Mouse (Mus musculus) liver, embryonic 13.5 days (tissue): ENCODE data around the gene Lyplal1. TPM values are rescaled to one million over a fixed set of nuclear protein-coding genes. Genes with fewer than 3 reads are reported as not detected.
A peak's percentile ranks its signal among the peaks of the same experiment; 100 is the strongest.

Experiments
- ATAC-seq: fragments of 200-750 bp; cut with Nextera tagmentation; 2 replicates; pipeline ENCODE4 v1.8.0; 2017; ENCODE audit warnings: low read depth, mild to moderate bottlenecking, moderate number of reproducible peaks, moderate library complexity
- DNase-seq: peaks from one replicate; pipeline ENCODE4 v3.0.0; 2022
- H3K27ac ChIP-seq: fragments of 300-500 bp; sonication (generic); 2 replicates; pipeline ENCODE4 v1.5.1; 2015; ENCODE audit warnings: moderate library complexity, mild to moderate bottlenecking, inconsistent platforms
- H3K27me3 ChIP-seq: fragments of 300-500 bp; sonication (generic); 2 replicates; pipeline ENCODE4 v1.6.1; 2015; ENCODE audit warnings: mild to moderate bottlenecking, inconsistent platforms
- H3K36me3 ChIP-seq: fragments of 300-500 bp; sonication (generic); 2 replicates; pipeline ENCODE4 v1.6.1; 2015; ENCODE audit warnings: mild to moderate bottlenecking, inconsistent platforms
- H3K4me1 ChIP-seq: fragments of 300-500 bp; sonication (generic); replicated peaks from 2 replicates; pipeline ENCODE4 v1.6.1; 2015; ENCODE audit warnings: inconsistent platforms
- H3K4me2 ChIP-seq: fragments of 300-500 bp; sonication (generic); 2 replicates; pipeline ENCODE4 v1.6.1; 2015; ENCODE audit warnings: inconsistent platforms, mild to moderate bottlenecking, moderate library complexity
- H3K4me3 ChIP-seq: fragments of 300-500 bp; sonication (generic); replicated peaks from 2 replicates; pipeline ENCODE4 v1.5.1; 2015; ENCODE audit warnings: mild to moderate bottlenecking, inconsistent platforms
- H3K9ac ChIP-seq: fragments of 300-500 bp; sonication (generic); 2 replicates; pipeline ENCODE4 v1.6.1; 2015; ENCODE audit warnings: mild to moderate bottlenecking, inconsistent platforms
- H3K9me3 ChIP-seq: fragments of 300-500 bp; sonication (generic); replicated peaks from 2 replicates; pipeline ENCODE4 v1.6.1; 2016; ENCODE audit warnings: inconsistent platforms
- WGBS: fragments of 180-500 bp; shearing (Covaris S2); methylation state at CpG from one replicate; pipeline ENCODE4 v1.1.7; 2015; ENCODE audit not compliant: insufficient replicate concordance; 5-methylcytosine and 5-hydroxymethylcytosine counted together
- polyA plus RNA-seq: library from polyadenylated mRNA; unstranded; fragments of >200 nt; fragmentation: Nextera tagmentation; extraction: Ambion mirVana; gene quantifications from 2 replicates; pipeline ENCODE4 v1.2.1, GENCODE M21; 2015

Gene Lyplal1
- polyA plus RNA-seq, 1 experiment from 2014 or later: 8.4 TPM

DNA sequence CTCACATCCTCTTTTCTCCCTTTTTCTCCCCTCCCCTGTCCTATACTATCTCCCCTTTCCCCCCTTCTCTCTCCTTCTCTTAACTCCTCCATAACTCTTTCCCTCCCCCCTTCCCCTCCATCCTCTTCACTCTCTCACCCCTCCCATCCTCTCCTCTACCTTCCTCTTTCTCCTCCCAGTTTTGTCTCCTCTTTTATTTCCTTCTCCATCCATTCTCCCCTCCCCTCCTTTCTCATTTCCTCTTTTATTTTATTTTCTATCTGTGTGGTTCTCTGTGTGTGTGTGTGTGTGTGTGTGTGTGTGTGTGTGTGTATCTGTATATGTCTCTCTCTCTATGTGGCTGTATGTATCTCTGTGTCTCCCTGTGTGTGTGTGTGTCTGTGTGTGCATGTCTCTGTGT, 6.6 kb upstream of the Lyplal1 start:
- DNase-seq: no peak
- Histone ChIP-seq H3K36me3 (no peaks in the 10 kb centered on the region), H3K4me2 (no peak overlapping the region), H3K27me3 (no peaks in the 10 kb centered on the region), H3K4me3 (no peak overlapping the region), H3K9ac (no peak overlapping the region), H3K27ac (no peak overlapping the region), H3K4me1 (0 out of 2 replicates have a peak, but pooled peaks cover under 1% of the 10 kb centered on the region), H3K9me3 (no peaks in the 10 kb centered on the region)
- no peak for ATAC-seq

GRCm38 (mm10) chr1:186119856-186120255, 2.7 kb upstream of the Lyplal1 start:
- DNase-seq: no peak
- ATAC-seq: no peak
- Histone ChIP-seq H3K4me2 (no peak overlapping the region), H3K36me3 (no peaks in the 10 kb centered on the region), H3K9me3 (no peaks in the 10 kb centered on the region), H3K27ac (no peak overlapping the region), H3K4me3 (no peak overlapping the region), H3K4me1 (peaks cover 7% of the 10 kb centered on the region; the same call in 1 of the 2 replicates), H3K9ac (no peak overlapping the region), H3K27me3 (no peaks in the 10 kb centered on the region)
- 51% methylated on average over 5 of the region's 5 CpGs for WGBS

- ATAC-seq (no peak), DNase-seq (no peak)
- no peaks in the 10 kb centered on the region for H3K9me3 ChIP-seq
- peak overlapping the region; percentile 77 for H3K4me2 ChIP-seq
- H3K4me1 ChIP-seq: peaks cover 7% of the 10 kb centered on the region; the same call in 1 of the 2 replicates
- H3K27me3 ChIP-seq: no peaks in the 10 kb centered on the region
- H3K27ac ChIP-seq: no peak overlapping the region
- peak overlapping the region; percentile 69; the same call in 1 of the 2 replicates for H3K4me3 ChIP-seq
- WGBS: 66% methylated on average over 7 of the region's 7 CpGs
- no peaks in the 10 kb centered on the region for H3K36me3 ChIP-seq
- H3K9ac ChIP-seq: no peak overlapping the region
Observed at GRCm38 (mm10) chr1:186116086-186116600, 967 bp downstream of the Lyplal1 start.

GRCm38 (mm10) chr1:186102313-186102712, 14.8 kb downstream of the Lyplal1 start:
- no peaks in the 10 kb centered on the region for H3K36me3 ChIP-seq
- no peaks in the 10 kb centered on the region for H3K4me1 ChIP-seq
- DNase-seq (no peak), ATAC-seq (no peak)
- H3K27me3 ChIP-seq: no peaks in the 10 kb centered on the region
- H3K4me3 ChIP-seq: no peak overlapping the region
- no peaks in the 10 kb centered on the region for H3K9me3 ChIP-seq
- no peak overlapping the region for H3K4me2 ChIP-seq
- H3K27ac ChIP-seq: no peak overlapping the region
- H3K9ac ChIP-seq: no peak overlapping the region
- 62% methylated on average over 8 of the region's 8 CpGs for WGBS

- no peak overlapping the region for H3K9ac ChIP-seq
- ATAC-seq: no peak
- no peak overlapping the region for H3K27ac ChIP-seq
- H3K36me3 ChIP-seq: no peaks in the 10 kb centered on the region
- no peak overlapping the region for H3K4me3 ChIP-seq
- H3K27me3 ChIP-seq: no peaks in the 10 kb centered on the region
- no peak for DNase-seq
- WGBS: 64% methylated on average over 2 of the region's 2 CpGs
- no peaks in the 10 kb centered on the region for H3K9me3 ChIP-seq
- no peak overlapping the region for H3K4me2 ChIP-seq
- no peaks in the 10 kb centered on the region for H3K4me1 ChIP-seq
Observed at GRCm38 (mm10) chr1:186066266-186066897, 50.7 kb downstream of the Lyplal1 start.

DNA sequence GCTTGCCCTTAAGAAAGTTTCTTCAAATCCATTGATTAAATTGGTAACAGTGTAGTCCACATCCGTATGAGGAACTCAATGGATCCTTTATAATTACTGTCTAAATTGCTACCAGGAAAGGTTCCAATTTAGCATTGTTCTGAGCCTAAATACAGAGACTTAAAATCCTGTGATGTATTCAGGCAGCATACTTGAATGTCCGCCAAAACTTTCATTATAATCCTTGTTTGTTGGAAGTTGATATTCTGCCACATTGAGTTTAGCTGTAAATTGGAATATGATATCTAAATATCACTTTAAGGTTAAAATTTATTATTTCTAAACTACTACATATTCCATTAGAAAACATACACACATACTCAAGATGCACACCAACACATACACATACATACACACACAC, 57.1 kb downstream of the Lyplal1 start:
- Histone ChIP-seq H3K9ac (no peak overlapping the region), H3K27me3 (no peaks in the 10 kb centered on the region), H3K4me3 (no peak overlapping the region), H3K4me1 (no peaks in the 10 kb centered on the region), H3K36me3 (no peaks in the 10 kb centered on the region), H3K27ac (no peak overlapping the region), H3K9me3 (no peaks in the 10 kb centered on the region), H3K4me2 (no peak overlapping the region)
- 62% methylated on average over 2 of the region's 2 CpGs for WGBS
- DNase-seq (no peak), ATAC-seq (no peak)

- DNase-seq (no peak), ATAC-seq (no peak)
- no peak overlapping the region for H3K27ac ChIP-seq
- H3K9ac ChIP-seq: no peak overlapping the region
- H3K4me1 ChIP-seq: no peaks in the 10 kb centered on the region
- H3K9me3 ChIP-seq: no peaks in the 10 kb centered on the region
- H3K4me3 ChIP-seq: no peak overlapping the region
- H3K27me3 ChIP-seq: no peaks in the 10 kb centered on the region
- H3K4me2 ChIP-seq: no peak overlapping the region
- WGBS: 83% methylated on average over 7 of the region's 7 CpGs
- no peaks in the 10 kb centered on the region for H3K36me3 ChIP-seq
Observed at GRCm38 (mm10) chr1:186054227-186054626, 62.9 kb downstream of the Lyplal1 start.

- Histone ChIP-seq H3K27me3 (no peaks in the 10 kb centered on the region), H3K4me3 (no peak overlapping the region), H3K4me2 (no peak overlapping the region), H3K4me1 (no peaks in the 10 kb centered on the region), H3K9ac (no peak overlapping the region), H3K27ac (no peak overlapping the region), H3K9me3 (no peaks in the 10 kb centered on the region), H3K36me3 (no peaks in the 10 kb centered on the region)
- no peak for DNase-seq
- 77% methylated on average over 12 of the region's 12 CpGs for WGBS
- ATAC-seq: no peak
Observed at GRCm38 (mm10) chr1:186053280-186054043, 63.6 kb downstream of the Lyplal1 start.

- Histone ChIP-seq H3K27me3 (no peaks in the 10 kb centered on the region), H3K4me3 (no peak overlapping the region), H3K9ac (no peak overlapping the region), H3K9me3 (no peaks in the 10 kb centered on the region), H3K27ac (no peak overlapping the region), H3K4me1 (no peaks in the 10 kb centered on the region), H3K36me3 (no peaks in the 10 kb centered on the region), H3K4me2 (no peak overlapping the region)
- WGBS: 72% methylated on average over 11 of the region's 11 CpGs
- ATAC-seq (no peak), DNase-seq (no peak)
Observed at GRCm38 (mm10) chr1:186043709-186044452, 73.2 kb downstream of the Lyplal1 start.

DNA sequence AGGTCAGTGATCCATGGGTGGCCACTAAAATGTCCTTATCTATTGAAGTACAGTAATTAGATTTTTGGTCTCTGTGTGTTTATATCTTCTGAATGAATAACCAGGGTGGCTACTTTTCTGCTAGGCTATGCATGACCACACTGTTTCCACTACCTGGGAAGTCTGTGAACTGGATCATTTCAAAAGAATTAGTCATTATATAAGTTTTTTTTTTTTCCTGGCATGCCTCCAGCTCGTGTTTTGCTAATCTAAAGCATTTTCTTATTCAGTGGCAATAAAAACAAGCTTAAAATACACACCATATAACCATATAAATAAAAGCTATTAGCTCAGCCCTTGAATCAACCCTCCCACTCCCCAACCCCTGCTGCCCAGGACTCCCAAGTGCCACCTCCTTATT, 75.3 kb downstream of the Lyplal1 start:
- H3K27ac ChIP-seq: no peak overlapping the region
- no peaks in the 10 kb centered on the region for H3K4me1 ChIP-seq
- no peaks in the 10 kb centered on the region for H3K36me3 ChIP-seq
- H3K9me3 ChIP-seq: no peaks in the 10 kb centered on the region
- no peak overlapping the region for H3K4me2 ChIP-seq
- DNase-seq: no peak
- H3K27me3 ChIP-seq: no peaks in the 10 kb centered on the region
- no peak overlapping the region for H3K9ac ChIP-seq
- no peak for ATAC-seq
- H3K4me3 ChIP-seq: no peak overlapping the region
- 37% methylated on average over 1 of the region's 1 CpGs for WGBS
